Mouse (Mus musculus) embryonic stem cell, embryonic (primary cell): ENCODE results near the gene Robo1.

ENCODE experiments used
- CTCF ChIA-PET, 4 experiments: fragments of 300-600 bp in 2 of 4; fragments of 350-600 bp in 2 of 4; sonication (Branson Sonifier 250); formaldehyde crosslinking; loops; one replicate each; lab custom pipeline; 2022; ENCODE audit warnings: inconsistent platforms in 2 of 4; lab: Charles Lee
- POLR2A ChIA-PET, 4 experiments: fragments of 300-600 bp in 2 of 4; fragments of 350-600 bp in 2 of 4; sonication (Branson Sonifier 250); formaldehyde crosslinking; loops; one replicate each; lab custom pipeline; 2022; ENCODE audit warnings: antibody characterized with exemption in 4 of 4, inconsistent platforms in 1 of 4; lab: Charles Lee

Gene Robo1

DNA sequence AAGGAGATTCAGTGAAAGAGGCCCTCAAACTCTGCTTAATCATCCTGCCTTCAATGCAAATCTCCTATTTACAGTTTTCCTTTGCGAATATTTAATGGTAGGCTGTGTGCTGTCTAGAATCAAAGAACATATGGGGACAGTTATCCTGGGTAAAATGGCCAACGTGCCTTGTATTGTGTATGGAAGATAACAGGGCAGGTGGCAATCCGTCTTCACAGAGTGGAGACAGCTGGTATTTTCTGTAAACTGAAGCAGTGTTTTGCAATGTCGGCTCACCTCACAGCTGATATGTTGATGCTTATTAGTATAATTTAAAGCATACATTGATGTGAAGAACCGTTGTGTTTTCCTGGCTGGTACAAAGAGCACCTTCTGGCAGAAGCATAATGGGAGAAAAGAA lies 464.2 kb downstream of the Robo1 start:
- CTCF ChIA-PET, result no interaction called here
- POLR2A ChIA-PET, result interaction anchor here in 1 of 4 experiments (1.3 kb wide), 1 partner anchor 13 kb away, joined by 5 read pairs; no protein-coding TSS in a partner anchor

GRCm38 (mm10) chr16:72773034-72773433 lies 464.9 kb downstream of the Robo1 start:
- CTCF ChIA-PET, result no interaction called here

GRCm38 (mm10) chr16:72778520-72778919 lies 470.4 kb downstream of the Robo1 start:
- CTCF ChIA-PET, result no interaction called here
- POLR2A ChIA-PET, result interaction anchor here in 2 of 4 experiments (1.1 to 1.2 kb wide), 3 partner anchors 10 to 55 kb away, joined by 3 read pairs; no protein-coding TSS in a partner anchor

More at GRCm38 (mm10) chr16:72773034-72773433, 464.9 kb downstream of the Robo1 start:
- POLR2A ChIA-PET, result interaction anchor here in 2 of 4 experiments (1.2 to 1.3 kb wide), 2 partner anchors 12 to 13 kb away, joined by 3 to 5 read pairs; no protein-coding TSS in a partner anchor

DNA sequence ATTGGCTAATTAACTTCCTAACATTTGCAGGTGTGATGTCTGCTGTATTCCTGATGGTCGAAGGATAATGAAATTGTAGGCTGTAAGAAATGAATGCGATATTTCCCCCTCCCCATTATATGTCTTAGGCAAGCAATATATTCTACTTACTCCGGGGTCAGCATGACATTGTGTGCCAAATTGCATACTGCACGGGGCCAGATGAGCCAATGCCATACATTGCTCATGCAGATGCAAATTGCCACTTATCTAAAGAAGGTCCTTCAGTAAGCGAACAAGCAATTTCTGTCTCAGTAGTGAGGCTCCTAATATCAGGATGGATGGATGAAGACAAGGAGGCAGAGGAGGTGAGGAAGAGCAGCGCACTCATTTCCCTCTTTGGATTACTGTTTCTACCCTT lies 474.1 kb downstream of the Robo1 start:
- CTCF ChIA-PET, result no interaction called here
- POLR2A ChIA-PET, result no interaction called here

GRCm38 (mm10) chr16:72786079-72786478 lies 478.0 kb downstream of the Robo1 start:
- ChIA-PET POLR2A (interaction anchor here in 3 of 4 experiments (0.7 to 1.7 kb wide), 7 partner anchors 9 to 135 kb away, joined by 3 to 6 read pairs (median 4); no protein-coding TSS in a partner anchor), CTCF (no interaction called here)

DNA sequence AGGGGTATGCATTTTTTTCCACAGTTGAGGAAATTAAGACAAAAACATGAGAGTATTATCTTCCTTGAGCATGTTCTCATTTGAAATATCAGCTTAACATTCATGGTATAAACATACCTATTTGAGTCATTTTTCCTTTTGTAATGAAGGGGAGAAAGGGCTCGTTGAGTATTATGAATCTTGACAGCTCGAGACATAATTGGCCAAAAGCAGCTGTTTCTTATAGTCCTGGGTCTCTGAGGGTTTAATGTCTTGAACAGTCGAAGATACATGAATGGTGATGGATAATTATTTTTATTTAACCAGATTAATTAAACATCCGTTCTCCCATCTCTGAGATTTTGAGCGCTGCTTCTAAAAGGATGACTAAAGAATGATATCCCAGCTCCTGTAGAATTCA lies 478.5 kb downstream of the Robo1 start:
- POLR2A ChIA-PET, result interaction anchor here in 1 of 4 experiments (1.6 kb wide), 1 partner anchor 116 kb away, joined by 4 read pairs; no protein-coding TSS in a partner anchor

DNA sequence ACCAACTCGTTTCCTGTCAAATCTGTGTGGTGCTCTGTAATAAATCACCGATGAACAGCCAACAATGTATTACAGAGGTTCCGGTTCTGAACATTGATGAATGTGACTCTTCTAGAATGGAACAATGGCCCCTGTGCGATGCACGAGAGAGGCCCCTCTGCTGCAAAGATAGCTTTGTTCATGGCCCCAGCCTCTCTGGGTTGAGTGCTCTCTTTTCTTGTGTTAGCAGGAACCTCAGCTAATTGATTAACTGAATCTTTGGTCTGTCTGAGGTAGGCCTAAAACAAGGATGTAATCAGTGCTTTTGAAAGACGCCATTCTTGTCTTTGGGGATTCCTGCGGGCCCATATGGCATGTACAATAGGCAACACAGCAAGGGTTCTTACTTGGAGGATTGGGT lies 479.9 kb downstream of the Robo1 start:
- CTCF ChIA-PET, result no interaction called here

More for the DNA sequence above, 478.5 kb downstream of the Robo1 start:
- CTCF ChIA-PET, result no interaction called here

GRCm38 (mm10) chr16:72791181-72791705 lies 483.1 kb downstream of the Robo1 start:
- POLR2A ChIA-PET, result no interaction called here
- CTCF ChIA-PET, result no interaction called here

More for the DNA sequence above, 479.9 kb downstream of the Robo1 start:
- POLR2A ChIA-PET, result no interaction called here

GRCm38 (mm10) chr16:72794692-72795378 lies 486.7 kb downstream of the Robo1 start:
- ChIA-PET CTCF (no interaction called here), POLR2A (interaction anchor here in 1 of 4 experiments (1.1 kb wide), 1 partner anchor 9 kb away, joined by 3 read pairs; no protein-coding TSS in a partner anchor)

- CTCF ChIA-PET, result no interaction called here
- POLR2A ChIA-PET, result interaction anchor here in 1 of 4 experiments (1.1 kb wide), 1 partner anchor 10 kb away, joined by 3 read pairs; no protein-coding TSS in a partner anchor
Observed at GRCm38 (mm10) chr16:72795379-72795712, 487.2 kb downstream of the Robo1 start.

- POLR2A ChIA-PET, result no interaction called here
- CTCF ChIA-PET, result no interaction called here
Observed at GRCm38 (mm10) chr16:72798405-72798949, 490.4 kb downstream of the Robo1 start.

GRCm38 (mm10) chr16:72800121-72800749 lies 492.1 kb downstream of the Robo1 start:
- POLR2A ChIA-PET, result interaction anchor here in 1 of 4 experiments (0.9 to 1.2 kb wide), 2 partner anchors 11 to 30 kb away, joined by 3 read pairs; no protein-coding TSS in a partner anchor
- CTCF ChIA-PET, result no interaction called here

- POLR2A ChIA-PET, result interaction anchor here in 1 of 4 experiments (0.9 to 1.2 kb wide), 2 partner anchors 10 to 30 kb away, joined by 3 read pairs; no protein-coding TSS in a partner anchor
- CTCF ChIA-PET, result no interaction called here
Observed at GRCm38 (mm10) chr16:72800788-72801187, 492.7 kb downstream of the Robo1 start.

DNA sequence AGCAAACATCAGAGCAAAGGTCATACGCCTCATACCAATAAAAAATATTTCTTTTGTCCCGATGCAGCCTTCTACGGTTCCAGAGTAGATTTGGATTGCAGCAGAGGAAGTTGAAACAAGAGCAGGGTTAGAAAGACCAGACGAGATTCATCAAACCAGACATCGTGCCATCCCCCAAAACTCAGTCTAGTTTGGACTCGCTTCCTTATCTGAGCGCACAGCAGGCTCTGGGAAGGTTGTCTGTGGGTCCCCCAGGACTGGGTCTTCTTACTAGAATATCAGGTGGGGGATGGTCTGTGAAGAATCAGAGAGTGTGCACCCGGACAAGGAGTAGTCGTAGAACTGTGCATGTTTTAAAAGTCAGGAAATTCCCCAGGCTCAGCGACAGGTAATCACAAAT lies 500.2 kb downstream of the Robo1 start:
- CTCF ChIA-PET, result no interaction called here
- POLR2A ChIA-PET, result no interaction called here

- POLR2A ChIA-PET, result interaction anchor here in 2 of 4 experiments (0.6 to 1.2 kb wide), 2 partner anchors 10 to 92 kb away, joined by 3 read pairs; no protein-coding TSS in a partner anchor
- CTCF ChIA-PET, result interaction anchor here in 2 of 4 experiments (0.6 kb wide), 2 partner anchors 146 to 163 kb away, joined by 3 read pairs; no protein-coding TSS in a partner anchor
Observed at GRCm38 (mm10) chr16:72810942-72811341, 502.8 kb downstream of the Robo1 start.

DNA sequence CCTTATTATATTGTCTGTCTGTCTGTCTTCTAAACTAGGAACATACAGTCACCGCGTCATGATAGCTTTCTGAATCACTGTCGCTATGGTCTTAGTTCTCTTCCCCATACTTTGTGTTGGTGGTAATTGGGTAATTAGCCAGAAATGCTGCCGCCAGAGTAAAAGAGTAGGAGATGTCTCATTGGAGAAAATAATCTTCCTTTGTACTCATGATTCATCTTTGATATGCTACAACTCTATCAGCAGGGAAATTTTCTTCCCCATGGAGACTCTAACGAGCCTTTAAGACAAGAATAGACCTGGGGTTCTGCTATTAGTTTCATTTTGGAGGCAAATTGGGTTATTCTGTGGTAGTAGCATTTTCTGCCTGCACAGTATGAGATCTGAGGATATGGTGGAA lies 503.4 kb downstream of the Robo1 start:
- ChIA-PET POLR2A (interaction anchor here in 1 of 4 experiments (1.2 kb wide), 1 partner anchor 11 kb away, joined by 3 read pairs; no protein-coding TSS in a partner anchor), CTCF (no interaction called here)

DNA sequence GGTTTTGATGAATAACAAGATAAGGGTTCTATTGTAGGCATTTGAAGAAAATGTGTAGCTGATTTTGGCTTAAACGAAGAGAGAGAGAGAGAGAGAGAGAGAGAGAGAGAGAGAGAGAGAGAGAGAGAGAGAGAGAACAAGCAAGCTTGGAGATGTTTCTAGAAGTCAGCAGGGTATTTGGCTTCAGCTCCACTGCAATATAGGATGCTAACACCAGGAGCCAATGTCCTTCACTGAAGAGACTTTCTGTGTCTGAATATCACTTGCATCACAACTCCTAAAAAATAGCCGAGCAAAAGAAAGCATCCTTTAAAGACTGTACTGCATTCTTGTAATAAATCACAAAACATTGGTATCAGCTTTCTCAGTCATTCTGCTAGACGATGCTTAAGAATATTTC lies 503.8 kb downstream of the Robo1 start:
- ChIA-PET CTCF (no interaction called here), POLR2A (no interaction called here)

DNA sequence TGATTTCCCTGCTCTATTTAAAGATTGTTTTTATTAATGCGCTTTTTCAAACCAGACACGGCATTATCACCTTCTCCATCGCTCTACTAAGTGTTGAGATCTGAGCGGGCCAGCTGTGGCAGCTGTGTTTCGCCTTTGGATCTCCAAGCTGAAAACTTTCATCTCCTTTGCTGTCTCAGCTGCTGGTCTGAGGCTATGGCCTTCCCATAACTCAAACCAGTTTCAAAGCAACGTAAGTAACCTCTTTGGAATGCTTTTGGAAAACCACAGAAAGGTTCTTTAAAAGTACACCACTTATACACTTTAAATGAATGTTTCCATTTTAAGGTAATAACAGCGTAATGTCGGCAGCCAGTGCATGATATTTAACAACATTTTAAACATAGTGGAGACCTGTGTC lies 520.3 kb downstream of the Robo1 start:
- POLR2A ChIA-PET, result no interaction called here
- CTCF ChIA-PET, result no interaction called here

DNA sequence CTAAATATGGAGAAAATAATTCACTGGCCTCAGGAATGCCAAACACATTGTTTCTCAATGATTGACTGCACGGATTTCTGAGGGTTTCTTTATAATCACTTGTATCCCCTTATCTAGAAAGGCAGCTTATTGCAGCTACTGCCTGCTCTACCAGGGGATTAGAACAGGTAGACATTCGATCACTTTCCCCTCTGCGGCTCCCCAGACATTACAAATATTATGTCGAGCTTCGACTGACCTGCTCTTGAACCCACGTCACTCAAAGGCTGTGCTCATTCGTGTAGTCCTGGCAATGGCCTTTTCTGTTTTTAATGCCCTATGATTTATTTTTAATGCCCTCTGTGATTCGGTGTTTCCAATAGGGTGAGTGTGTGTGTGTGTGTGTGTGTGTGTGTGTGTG lies 521.4 kb downstream of the Robo1 start:
- CTCF ChIA-PET, result no interaction called here
- POLR2A ChIA-PET, result no interaction called here
